Mouse (Mus musculus): ENCODE results near the gene Ubxn11.

GRCm38 (mm10) chr4:134087412-134087811 is 15.0 kb upstream of the Ubxn11 start:
- TF ChIP-seq CTCF (IDR thresholded peaks at IDR 0.05; ENCODE audit: borderline replicate concordance, insufficient read depth, low read depth, low read length) (peak; percentile 94), POLR2A (IDR thresholded peaks at IDR 0.05; ENCODE audit: borderline replicate concordance, insufficient read depth, low read length) (no peak)

Measured in cerebellum, adult 2 months (tissue).